Mouse (Mus musculus) spleen, adult 2 months (tissue): Measurements from ENCODE around the gene Ptprb.

Experiments used
- CTCF ChIP-seq: fragments of 200-500 bp; IDR thresholded peaks from 2 replicates; pipeline ENCODE4 v1.5.1; 2011; ENCODE audit warnings: mild to moderate bottlenecking, inconsistent platforms; ENCODE audit not compliant: insufficient read depth, insufficient read length, insufficient replicate concordance; ENCODE audit errors: extremely low read depth
- POLR2A ChIP-seq: fragments of 200-500 bp; IDR thresholded peaks from 2 replicates; pipeline ENCODE4 v1.6.1; 2011; ENCODE audit warnings: low read depth, low read length, inconsistent platforms

DNA sequence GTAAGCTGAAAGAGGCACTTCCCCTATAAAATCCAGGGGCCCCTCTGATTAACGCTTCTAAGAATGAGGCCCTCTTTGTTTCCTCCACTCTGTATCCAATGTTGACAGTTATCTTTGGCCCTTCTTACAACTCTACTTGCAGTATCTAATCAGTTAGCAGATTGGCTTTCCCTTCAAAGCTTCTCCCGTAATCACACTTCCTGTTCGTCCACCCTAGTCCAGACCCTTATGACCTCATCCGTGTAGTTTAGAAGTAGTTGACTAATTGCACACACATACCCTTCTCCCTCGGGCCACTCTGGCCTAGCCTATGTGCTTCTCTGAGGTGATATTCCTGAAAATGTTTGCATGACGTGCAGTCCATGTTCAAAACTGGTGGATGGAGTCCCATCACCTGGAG lies 21.4 kb upstream of the Ptprb start:
- TF ChIP-seq CTCF = no peak
- TF ChIP-seq POLR2A = no peak
